Mouse (Mus musculus) ES-Bruce4 (cell line): Measurements from ENCODE around the gene Cacna2d2. TPM values are rescaled to one million over a fixed set of nuclear protein-coding genes. Genes with fewer than 3 reads are reported as not detected.

ENCODE experiments used
- H3K27ac ChIP-seq: 2 replicates; pipeline ENCODE4 v1.5.1; 2012; ENCODE audit warnings: low read length, inconsistent platforms; ENCODE audit not compliant: insufficient read depth
- H3K27me3 ChIP-seq: 2 replicates; pipeline ENCODE4 v1.6.1; 2012; ENCODE audit warnings: mild to moderate bottlenecking, low read length, inconsistent platforms; ENCODE audit not compliant: control insufficient read depth, poor library complexity, insufficient read depth, severe bottlenecking
- H3K36me3 ChIP-seq: 2 replicates; pipeline ENCODE4 v1.6.1; 2012; ENCODE audit warnings: inconsistent platforms, mild to moderate bottlenecking, low read length, moderate library complexity; ENCODE audit not compliant: control insufficient read depth, poor library complexity, insufficient read depth, severe bottlenecking
- H3K4me1 ChIP-seq: one replicate; pipeline ENCODE4 v1.8.1; 2011; ENCODE audit warnings: low read length; ENCODE audit not compliant: control insufficient read depth, insufficient read depth
- H3K4me3 ChIP-seq: 2 replicates; pipeline ENCODE4 v1.5.1; 2011; ENCODE audit warnings: low read depth, mild to moderate bottlenecking, low read length
- H3K9ac ChIP-seq: 2 replicates; pipeline ENCODE4 v1.6.1; 2012; ENCODE audit warnings: low read depth, mild to moderate bottlenecking, inconsistent platforms; ENCODE audit not compliant: poor library complexity, severe bottlenecking
- H3K9me3 ChIP-seq: replicated peaks from 2 replicates; pipeline ENCODE4 v1.6.1; 2012; ENCODE audit warnings: mild to moderate bottlenecking, low read length, inconsistent platforms; ENCODE audit not compliant: control insufficient read depth, poor library complexity, insufficient read depth, severe bottlenecking
- CTCF ChIP-seq: IDR thresholded peaks from one replicate; pipeline ENCODE4 v1.8.1; 2011; ENCODE audit warnings: low read depth, low read length
- EP300 ChIP-seq: IDR thresholded peaks from 2 replicates; pipeline ENCODE4 v1.6.1; 2011; ENCODE audit warnings: low read depth, low read length; ENCODE audit not compliant: insufficient read depth
- POLR2A ChIP-seq: IDR thresholded peaks from one replicate; pipeline ENCODE4 v1.8.1; 2011; ENCODE audit warnings: low read length; ENCODE audit not compliant: insufficient read depth
- polyA plus RNA-seq: library from polyadenylated mRNA; stranded (reverse); fragments of >200 nt; gene quantifications from 2 replicates; pipeline ENCODE4 v1.2.4, GENCODE M21; 2011; ENCODE audit warnings: low read depth; ENCODE audit not compliant: missing spikeins, insufficient read depth, insufficient read length

Cacna2d2 gene
- polyA plus RNA-seq, 1 experiment, result 3.2 TPM

DNA sequence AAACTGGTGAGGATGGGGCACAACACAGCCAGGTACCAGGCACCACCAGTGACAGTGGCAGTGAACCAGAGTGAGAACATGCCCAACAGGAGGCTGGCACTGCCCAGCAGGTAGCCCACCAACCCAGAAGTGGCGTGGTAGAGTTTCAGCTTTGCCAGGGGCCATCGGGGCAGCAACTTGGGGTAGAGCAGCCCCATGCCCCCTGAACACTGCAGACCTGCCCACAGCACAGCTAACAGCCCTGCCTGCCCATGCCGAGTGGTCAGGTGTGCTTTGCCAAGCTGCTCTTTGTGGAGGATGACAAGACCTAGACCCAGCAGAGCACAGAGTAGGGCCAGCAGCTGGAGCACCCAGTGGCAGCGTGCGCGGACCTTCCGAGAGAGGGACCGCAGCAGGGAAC is 140.5 kb downstream of the Cacna2d2 start:
- peaks cover 10% of the 10 kb centered on the region for H3K36me3 ChIP-seq
- no peak overlapping the region for H3K4me3 ChIP-seq
- H3K27me3 ChIP-seq, result no peaks in the 10 kb centered on the region
- no peaks in the 10 kb centered on the region for H3K4me1 ChIP-seq
- H3K9me3 ChIP-seq, result no peaks in the 10 kb centered on the region
- no peak overlapping the region for H3K9ac ChIP-seq
- TF ChIP-seq CTCF, result no peak
- no peak for TF ChIP-seq EP300
- no peak for TF ChIP-seq POLR2A
- no peak overlapping the region for H3K27ac ChIP-seq

DNA sequence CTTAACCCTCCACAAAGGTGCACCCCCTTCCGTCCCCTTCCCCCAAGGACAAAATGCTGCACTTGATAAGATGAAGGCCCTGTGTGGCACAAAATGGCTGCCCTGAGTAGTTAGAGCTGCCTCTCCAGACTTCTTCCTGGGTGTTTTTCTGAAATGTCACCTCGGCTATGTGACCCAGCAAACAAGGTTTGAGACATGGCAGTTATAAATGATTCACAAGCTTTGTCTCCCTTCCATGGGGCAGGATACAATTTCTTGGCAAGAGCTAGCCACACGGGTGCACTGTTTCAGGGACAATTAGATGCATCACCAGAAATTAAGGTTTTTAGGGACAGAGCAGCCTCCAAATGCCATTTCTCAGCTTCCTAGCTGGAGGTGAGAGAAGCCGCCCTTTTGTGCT is 141.0 kb downstream of the Cacna2d2 start:
- no peaks in the 10 kb centered on the region for H3K9me3 ChIP-seq
- no peak for TF ChIP-seq EP300
- no peak for TF ChIP-seq CTCF
- no peak for TF ChIP-seq POLR2A
- H3K4me3 ChIP-seq, result no peak overlapping the region
- no peaks in the 10 kb centered on the region for H3K27me3 ChIP-seq
- no peaks in the 10 kb centered on the region for H3K4me1 ChIP-seq
- no peak overlapping the region for H3K27ac ChIP-seq
- H3K36me3 ChIP-seq, result peaks cover 10% of the 10 kb centered on the region
- no peak overlapping the region for H3K9ac ChIP-seq

DNA sequence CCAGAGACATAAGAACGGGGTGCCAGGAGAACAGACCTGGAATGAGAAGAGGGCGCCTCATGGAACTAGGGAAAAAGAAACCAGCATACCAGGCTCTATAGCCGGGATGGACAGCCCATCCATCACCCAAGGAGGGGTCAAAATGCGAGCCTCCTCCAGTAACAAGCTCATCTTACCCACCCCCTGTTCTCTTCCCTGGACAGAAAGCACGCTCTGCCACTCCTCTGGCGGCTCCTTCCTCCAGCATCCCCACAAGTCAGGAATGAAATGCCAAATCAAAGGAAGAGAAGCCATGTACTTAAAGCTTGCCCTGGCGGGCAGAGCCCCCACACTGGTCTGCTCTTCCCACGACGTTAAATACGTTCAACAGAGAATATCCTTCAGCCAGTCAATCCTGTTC is 141.6 kb downstream of the Cacna2d2 start:
- H3K4me1 ChIP-seq, result no peaks in the 10 kb centered on the region
- TF ChIP-seq EP300, result no peak
- TF ChIP-seq CTCF, result no peak
- no peak for TF ChIP-seq POLR2A
- no peak overlapping the region for H3K27ac ChIP-seq
- H3K9ac ChIP-seq, result no peak overlapping the region
- H3K4me3 ChIP-seq, result peak overlapping the region; percentile 98
- H3K27me3 ChIP-seq, result no peaks in the 10 kb centered on the region
- no peaks in the 10 kb centered on the region for H3K9me3 ChIP-seq
- peaks cover 10% of the 10 kb centered on the region for H3K36me3 ChIP-seq

DNA sequence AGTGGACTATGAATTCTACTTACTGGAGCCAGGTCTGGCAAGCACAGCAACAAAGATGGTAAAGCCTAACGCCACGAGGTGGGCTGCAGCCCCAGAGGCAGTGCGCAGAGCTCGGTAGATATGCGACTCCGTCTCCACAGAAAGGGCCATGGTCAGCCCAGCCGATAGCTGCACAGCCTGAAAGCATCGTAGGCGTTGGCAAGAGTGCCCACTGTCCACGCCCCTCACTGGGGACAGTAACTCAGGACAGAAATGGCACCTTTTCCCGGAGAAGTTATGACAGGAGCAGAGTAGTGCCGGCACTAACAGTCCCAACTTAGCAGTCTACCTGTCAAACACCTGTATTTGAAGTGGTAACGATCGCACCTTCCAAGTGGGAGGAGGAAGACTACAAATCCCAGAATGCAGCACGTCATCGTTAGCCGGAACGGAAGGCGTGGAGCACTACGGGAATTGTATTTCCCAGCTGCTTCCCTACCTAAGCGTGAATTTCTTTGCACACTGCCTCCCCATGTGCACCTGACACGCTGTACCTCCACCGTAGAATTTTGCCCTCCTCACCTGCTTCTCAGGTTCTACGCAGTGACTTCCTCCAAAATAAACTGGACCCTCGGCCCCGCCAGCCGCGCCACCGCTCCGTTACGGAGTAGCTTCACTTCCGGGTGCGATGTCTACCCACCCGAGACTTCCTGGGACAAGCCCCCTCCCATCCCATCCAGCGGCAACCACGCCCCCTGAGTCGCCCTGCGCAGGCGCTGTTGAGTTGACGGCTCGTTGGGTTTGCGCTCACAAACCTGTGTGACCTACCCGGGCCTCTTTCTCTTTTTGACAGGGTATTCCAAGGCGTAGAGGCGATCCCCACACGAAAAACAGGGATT is 142.3 kb downstream of the Cacna2d2 start, which contains the start of the genes Cyb561d2 and Nprl2:
Cyb561d2 (minus strand) TSS at position 720 of the 878 bp plus-strand sequence.
Nprl2 (plus strand) TSS at position 753 of the 878 bp plus-strand sequence.
- H3K9me3 ChIP-seq, result no peaks in the 10 kb centered on the region
- no peak within 1 kb of the TSS for H3K27ac ChIP-seq
- no peaks in the 10 kb centered on the region for H3K27me3 ChIP-seq
- peak within 1 kb of the TSS; percentile 98 for H3K4me3 ChIP-seq
- H3K4me1 ChIP-seq, result no peaks in the 10 kb centered on the region
- peak within 1 kb of the TSS; percentile 60 for H3K9ac ChIP-seq
- TF ChIP-seq CTCF, result no peak
- no peak for TF ChIP-seq POLR2A
- TF ChIP-seq EP300, result no peak
- H3K36me3 ChIP-seq, result peaks cover 10% of the 10 kb centered on the region

DNA sequence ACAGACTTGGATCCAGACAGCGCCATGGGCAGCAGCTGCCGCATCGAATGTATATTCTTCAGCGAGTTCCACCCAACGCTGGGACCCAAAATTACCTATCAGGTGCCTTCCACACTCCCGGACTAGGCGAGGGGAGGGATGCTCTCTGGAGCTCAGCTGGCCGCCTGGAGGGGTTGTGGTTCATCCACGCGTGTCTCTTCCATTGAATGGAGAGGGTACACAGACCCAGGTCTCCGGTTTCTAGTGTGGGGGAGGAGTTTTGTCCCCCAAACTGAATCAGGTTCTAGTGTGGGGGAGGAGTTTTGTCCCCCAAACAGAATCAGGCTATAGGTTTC is 142.9 kb downstream of the Cacna2d2 start:
- Histone ChIP-seq H3K27ac (no peak overlapping the region), H3K36me3 (peaks cover 10% of the 10 kb centered on the region), H3K27me3 (no peaks in the 10 kb centered on the region), H3K4me1 (no peaks in the 10 kb centered on the region), H3K9me3 (no peaks in the 10 kb centered on the region), H3K4me3 (peak overlapping the region; percentile 98), H3K9ac (peak overlapping the region; percentile 60)
- TF ChIP-seq CTCF, result no peak
- no peak for TF ChIP-seq POLR2A
- TF ChIP-seq EP300, result no peak

DNA sequence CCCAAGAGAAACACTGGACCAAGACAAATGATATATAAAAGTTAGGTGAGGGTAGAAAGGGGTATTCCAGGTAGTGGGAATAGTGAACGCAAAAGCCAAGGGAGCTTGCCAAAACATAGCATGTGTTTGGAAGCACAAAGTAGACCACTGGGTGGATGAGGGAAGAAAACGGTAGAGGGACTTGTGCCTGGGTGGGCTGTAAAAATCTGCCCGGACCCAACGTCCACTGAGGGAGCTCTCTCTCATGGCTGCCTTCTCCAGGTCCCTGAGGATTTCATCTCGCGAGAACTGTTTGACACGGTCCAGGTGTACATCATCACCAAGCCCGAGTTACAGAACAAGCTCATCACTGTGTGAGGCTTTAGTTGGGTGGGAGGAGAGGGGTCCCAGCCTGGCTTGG is 143.3 kb downstream of the Cacna2d2 start:
- no peaks in the 10 kb centered on the region for H3K4me1 ChIP-seq
- H3K9ac ChIP-seq, result peak overlapping the region; percentile 60
- no peak overlapping the region for H3K27ac ChIP-seq
- TF ChIP-seq CTCF, result no peak
- no peak for TF ChIP-seq EP300
- no peak for TF ChIP-seq POLR2A
- peaks cover 10% of the 10 kb centered on the region for H3K36me3 ChIP-seq
- peak overlapping the region; percentile 98 for H3K4me3 ChIP-seq
- H3K9me3 ChIP-seq, result no peaks in the 10 kb centered on the region
- H3K27me3 ChIP-seq, result no peaks in the 10 kb centered on the region
